Mouse (Mus musculus) neural tube, embryonic 12.5 days (tissue): Measurements from ENCODE around the gene Fam151b. TPM values are rescaled to one million over a fixed set of nuclear protein-coding genes. Genes with fewer than 3 reads are reported as not detected.

ENCODE experiments used
- ATAC-seq: fragments of 200-750 bp; cut with Nextera tagmentation; 2 replicates; pipeline ENCODE4 v1.8.0; 2017; ENCODE audit warnings: low read depth, mild to moderate bottlenecking, moderate TSS enrichment, moderate library complexity; ENCODE audit not compliant: low FRiP score
- H3K27ac ChIP-seq: fragments of 300-500 bp; sonication (generic); 2 replicates; pipeline ENCODE4 v1.5.1; 2016
- H3K27me3 ChIP-seq: fragments of 300-500 bp; sonication (generic); replicated peaks from 2 replicates; pipeline ENCODE4 v1.6.1; 2016; ENCODE audit warnings: mild to moderate bottlenecking
- H3K36me3 ChIP-seq: fragments of 300-500 bp; sonication (generic); 2 replicates; pipeline ENCODE4 v1.6.1; 2016; ENCODE audit warnings: mild to moderate bottlenecking
- H3K4me1 ChIP-seq: fragments of 300-500 bp; sonication (generic); 2 replicates; pipeline ENCODE4 v1.6.1; 2016
- H3K4me2 ChIP-seq: fragments of 300-500 bp; sonication (generic); replicated peaks from 2 replicates; pipeline ENCODE4 v1.6.1; 2016; ENCODE audit warnings: mild to moderate bottlenecking
- H3K4me3 ChIP-seq: fragments of 300-500 bp; sonication (generic); 2 replicates; pipeline ENCODE4 v1.5.1; 2016
- H3K9ac ChIP-seq: fragments of 300-500 bp; sonication (generic); 2 replicates; pipeline ENCODE4 v1.6.1; 2016; ENCODE audit warnings: mild to moderate bottlenecking
- H3K9me3 ChIP-seq: fragments of 300-500 bp; sonication (generic); 2 replicates; pipeline ENCODE4 v1.6.1; 2016; ENCODE audit warnings: mild to moderate bottlenecking
- WGBS: fragments of 180-500 bp; shearing (Covaris S2); methylation state at CpG from one replicate; pipeline ENCODE4 v1.1.7; 2016; 5-methylcytosine and 5-hydroxymethylcytosine counted together
- polyA plus RNA-seq: library from polyadenylated mRNA; unstranded; fragments of >200 nt; fragmentation: Nextera tagmentation; extraction: Ambion mirVana; gene quantifications from 2 replicates; pipeline ENCODE4 v1.2.1, GENCODE M21; 2016

Fam151b gene
- polyA plus RNA-seq, 1 experiment from 2014 or later, result not detected

- H3K27me3 ChIP-seq, result no peaks in the 10 kb centered on the region
- ATAC-seq, result no peak
- H3K4me3 ChIP-seq, result no peak overlapping the region
- 60% methylated on average over 2 of the region's 2 CpGs for WGBS
- H3K9me3 ChIP-seq, result no peaks in the 10 kb centered on the region
- no peak overlapping the region for H3K27ac ChIP-seq
- no peaks in the 10 kb centered on the region for H3K36me3 ChIP-seq
- no peak overlapping the region for H3K9ac ChIP-seq
- H3K4me1 ChIP-seq, result no peaks in the 10 kb centered on the region
- H3K4me2 ChIP-seq, result no peak overlapping the region
Observed at GRCm38 (mm10) chr13:92402063-92402462, 81.8 kb downstream of the Fam151b start.

Other genes with a start within 250 kb of the Fam151b start
- gene Gm20379, start 178.0 kb downstream of the Fam151b start, polyA plus RNA-seq, result 1.1 and 1.3 TPM in 2 replicates
- gene Dhfr, start 129.3 kb downstream of the Fam151b start, polyA plus RNA-seq, result 10.6 and 11.5 TPM in 2 replicates
- 30.1 and 30.2 TPM in 2 replicates for gene Msh3, start 129.0 kb downstream of the Fam151b start, polyA plus RNA-seq
- gene Ankrd34b, start 58.1 kb downstream of the Fam151b start, polyA plus RNA-seq, result 0.45 and 0.52 TPM in 2 replicates
- gene Zfyve16, start 46.9 kb upstream of the Fam151b start, polyA plus RNA-seq, result 9.5 and 11.2 TPM in 2 replicates
- not detected in 2 replicates for gene Spz1, start 92.2 kb upstream of the Fam151b start, polyA plus RNA-seq
- gene Serinc5, start 127.1 kb upstream of the Fam151b start, polyA plus RNA-seq, result 23.4 and 27.9 TPM in 2 replicates